Mouse (Mus musculus) lung, embryonic 14.5 days (tissue): Measurements from ENCODE around the gene Spcs3. TPM values are rescaled to one million over a fixed set of nuclear protein-coding genes. Genes with fewer than 3 reads are reported as not detected.

Experiments used
- ATAC-seq: fragments of 200-750 bp; cut with Nextera tagmentation; 2 replicates; pipeline ENCODE4 v1.8.0; 2017; ENCODE audit warnings: mild to moderate bottlenecking, moderate TSS enrichment, moderate library complexity; ENCODE audit not compliant: insufficient read depth
- DNase-seq: peaks from one replicate; pipeline ENCODE4 v3.0.0-alpha.2; 2015
- H3K27ac ChIP-seq: fragments of 300-500 bp; sonication (generic); 2 replicates; pipeline ENCODE4 v1.5.1; 2014; ENCODE audit warnings: low read depth, mild to moderate bottlenecking, moderate library complexity
- H3K27me3 ChIP-seq: fragments of 300-500 bp; sonication (generic); 2 replicates; pipeline ENCODE4 v1.6.1; 2014; ENCODE audit warnings: low read length, control low read depth; ENCODE audit not compliant: insufficient read depth
- H3K36me3 ChIP-seq: fragments of 300-500 bp; sonication (generic); 2 replicates; pipeline ENCODE4 v1.6.1; 2014; ENCODE audit warnings: control low read depth; ENCODE audit not compliant: insufficient read depth
- H3K4me1 ChIP-seq: fragments of 300-500 bp; sonication (generic); 2 replicates; pipeline ENCODE4 v1.6.1; 2014; ENCODE audit warnings: antibody characterized with exemption, control low read depth; ENCODE audit not compliant: insufficient read depth
- H3K4me2 ChIP-seq: fragments of 300-500 bp; sonication (generic); 2 replicates; pipeline ENCODE4 v1.6.1; 2014; ENCODE audit warnings: mild to moderate bottlenecking
- H3K4me3 ChIP-seq: fragments of 300-500 bp; sonication (generic); 2 replicates; pipeline ENCODE4 v1.5.1; 2014; ENCODE audit warnings: low read depth, low read length
- H3K9ac ChIP-seq: fragments of 300-500 bp; sonication (generic); 2 replicates; pipeline ENCODE4 v1.6.1; 2014
- H3K9me3 ChIP-seq: fragments of 300-500 bp; sonication (generic); 2 replicates; pipeline ENCODE4 v1.6.1; 2016; ENCODE audit warnings: low read depth, low read length, control low read depth
- CTCF ChIP-seq: IDR thresholded peaks from 2 replicates; pipeline ENCODE4 v1.5.1; 2016; ENCODE audit warnings: antibody characterized with exemption, low read depth
- WGBS: fragments of 180-500 bp; shearing (Covaris S2); extraction: QIAGEN DNeasy Blood & Tissue Kit; methylation state at CpG from one replicate; pipeline ENCODE4 v1.1.7; 2014; 5-methylcytosine and 5-hydroxymethylcytosine counted together
- polyA plus RNA-seq: library from polyadenylated mRNA; unstranded; fragments of >200 nt; fragmentation: Nextera tagmentation; extraction: Ambion mirVana; gene quantifications from 2 replicates; pipeline ENCODE4 v1.2.1, GENCODE M21; 2014

Spcs3 gene
- polyA plus RNA-seq, 1 experiment from 2014 or later: 87.8 TPM

DNA sequence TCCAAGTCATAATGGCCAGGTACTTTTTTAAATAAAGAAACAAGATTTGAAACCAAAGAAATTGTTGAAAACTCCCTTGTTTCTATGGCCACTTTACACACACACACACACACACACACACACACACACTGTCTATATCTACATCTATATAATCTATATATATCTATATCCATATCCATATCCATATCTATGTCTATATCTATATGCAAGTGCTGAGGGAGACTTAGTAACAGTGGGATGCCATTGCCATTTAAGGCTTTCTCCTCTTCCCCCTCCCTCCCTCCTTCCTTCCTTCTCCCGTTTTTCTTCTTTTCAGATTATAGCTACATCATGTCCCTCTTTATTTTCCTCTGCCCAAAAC lies 21.7 kb downstream of the Spcs3 start:
- 11% methylated on average over 1 of the region's 1 CpGs for WGBS
- H3K36me3 ChIP-seq: no peaks in the 10 kb centered on the region
- no peak for TF ChIP-seq CTCF
- no peak overlapping the region for H3K27ac ChIP-seq
- H3K27me3 ChIP-seq: no peaks in the 10 kb centered on the region
- ATAC-seq (no peak), DNase-seq (no peak)
- H3K4me1 ChIP-seq: no peaks in the 10 kb centered on the region
- H3K9ac ChIP-seq: no peak overlapping the region
- no peaks in the 10 kb centered on the region for H3K9me3 ChIP-seq
- H3K4me2 ChIP-seq: no peak overlapping the region
- H3K4me3 ChIP-seq: no peak overlapping the region

- DNase-seq (peak; percentile 94), ATAC-seq (peak; percentile 37; the same call in 1 of the 2 replicates)
- Histone ChIP-seq H3K27ac (no peak overlapping the region), H3K4me2 (no peak overlapping the region), H3K9ac (no peak overlapping the region), H3K36me3 (no peaks in the 10 kb centered on the region), H3K27me3 (no peaks in the 10 kb centered on the region), H3K9me3 (no peaks in the 10 kb centered on the region), H3K4me1 (no peaks in the 10 kb centered on the region), H3K4me3 (no peak overlapping the region)
- TF ChIP-seq CTCF: peak; percentile 88
- 29% methylated on average over 6 of the region's 6 CpGs for WGBS
These were observed 22.2 kb downstream of the Spcs3 start for GRCm38 (mm10) chr8:54507428-54508095.

DNA sequence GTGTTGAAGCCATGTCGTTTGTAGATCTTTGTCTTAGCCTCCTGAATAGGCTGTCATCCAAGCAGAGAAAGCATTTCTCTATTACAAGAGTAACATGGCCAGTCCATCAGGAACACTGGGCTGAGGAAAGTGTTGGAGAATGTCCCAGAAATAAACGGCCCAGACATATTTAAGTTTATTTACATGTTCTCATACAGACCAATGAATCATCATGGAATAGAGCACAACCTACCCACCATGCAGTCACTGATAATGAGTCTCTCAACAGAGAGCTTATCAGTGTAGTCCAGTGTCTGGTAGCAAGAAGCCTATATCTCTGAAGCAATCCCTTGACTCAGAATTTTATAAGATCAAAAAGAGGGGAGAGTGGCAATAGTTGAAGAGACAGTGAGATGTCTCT lies 24.7 kb downstream of the Spcs3 start:
- no peak for TF ChIP-seq CTCF
- peak; percentile 69; the same call in 1 of the 2 replicates for ATAC-seq

DNA sequence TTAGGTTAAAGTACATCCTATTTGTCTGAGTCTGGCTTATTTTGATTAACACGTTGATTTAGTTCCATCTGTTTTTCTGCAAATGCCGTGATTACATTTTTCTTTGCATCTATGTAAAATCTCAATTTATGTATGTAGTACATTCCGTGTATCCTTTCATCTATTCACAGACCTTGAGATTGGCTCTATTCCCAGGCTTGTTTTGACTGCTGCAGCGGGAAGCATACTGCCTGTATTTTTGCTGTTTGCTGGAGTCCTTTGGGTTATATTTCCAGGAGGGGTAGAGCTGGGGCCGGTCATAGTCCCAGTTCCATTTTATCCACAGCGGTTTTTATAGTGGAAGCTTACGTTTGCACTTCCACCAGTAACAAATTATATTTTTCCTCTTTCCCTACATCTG lies 26.7 kb downstream of the Spcs3 start:
- H3K9ac ChIP-seq: no peak overlapping the region
- H3K27ac ChIP-seq: no peak overlapping the region
- no peak for ATAC-seq
- no peak overlapping the region for H3K4me3 ChIP-seq
- no peaks in the 10 kb centered on the region for H3K27me3 ChIP-seq
- peak; percentile 53 for DNase-seq
- no peak for TF ChIP-seq CTCF
- H3K36me3 ChIP-seq: no peaks in the 10 kb centered on the region
- WGBS: 53% methylated on average over 7 of the region's 7 CpGs
- H3K9me3 ChIP-seq: no peaks in the 10 kb centered on the region
- H3K4me2 ChIP-seq: no peak overlapping the region
- H3K4me1 ChIP-seq: no peaks in the 10 kb centered on the region

More for the DNA sequence above, 24.7 kb downstream of the Spcs3 start:
- Histone ChIP-seq H3K36me3 (no peaks in the 10 kb centered on the region), H3K27me3 (no peaks in the 10 kb centered on the region), H3K27ac (no peak overlapping the region), H3K9ac (no peak overlapping the region), H3K4me2 (no peak overlapping the region), H3K4me3 (no peak overlapping the region), H3K9me3 (no peaks in the 10 kb centered on the region), H3K4me1 (no peaks in the 10 kb centered on the region)
- DNase-seq: peak; percentile 67
- 34% methylated on average over 2 of the region's 2 CpGs for WGBS

DNA sequence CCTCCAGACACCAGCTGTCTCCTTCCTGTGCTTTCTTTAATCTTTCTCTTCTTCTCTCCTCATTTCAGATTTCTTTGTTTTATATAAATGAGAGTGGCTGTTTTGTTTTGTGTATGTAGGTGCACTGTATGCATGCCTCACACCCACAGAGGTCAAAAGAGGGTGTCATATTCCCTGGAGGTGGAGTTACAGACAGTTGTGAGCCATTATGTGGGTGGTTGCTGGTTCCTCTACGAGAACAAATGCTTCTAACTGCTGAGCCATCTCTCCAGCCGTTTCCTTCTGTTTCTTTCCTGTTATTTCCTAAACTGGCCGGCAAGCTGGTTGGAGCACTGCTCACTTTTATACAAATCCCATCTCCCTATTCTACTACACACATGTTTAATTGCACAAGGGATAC lies 35.9 kb downstream of the Spcs3 start:
- no peak for TF ChIP-seq CTCF
- 49% methylated on average over 3 of the region's 3 CpGs for WGBS
- Histone ChIP-seq H3K9me3 (no peaks in the 10 kb centered on the region), H3K9ac (no peak overlapping the region), H3K4me1 (no peaks in the 10 kb centered on the region), H3K4me2 (no peak overlapping the region), H3K4me3 (no peak overlapping the region), H3K36me3 (no peaks in the 10 kb centered on the region), H3K27me3 (no peaks in the 10 kb centered on the region), H3K27ac (no peak overlapping the region)
- ATAC-seq (no peak), DNase-seq (no peak)

DNA sequence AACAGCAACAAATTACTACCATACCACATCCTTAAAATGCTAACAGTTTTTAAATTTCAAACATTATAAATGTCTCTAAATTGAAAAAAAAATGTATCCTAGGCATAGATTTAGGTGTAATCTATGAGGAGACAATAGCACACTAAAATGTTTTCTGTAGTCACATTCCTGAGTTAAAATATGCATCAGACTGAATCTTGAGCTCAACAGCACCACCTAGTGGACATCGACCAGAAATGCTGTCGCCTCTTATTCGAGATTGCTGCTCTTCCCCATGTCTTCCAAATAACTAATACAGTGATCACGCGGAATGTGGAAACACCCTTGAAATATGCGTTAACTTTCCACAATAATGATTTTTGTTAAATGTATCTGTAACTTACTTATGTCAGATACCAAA lies 36.7 kb downstream of the Spcs3 start:
- Histone ChIP-seq H3K27ac (no peak overlapping the region), H3K4me3 (no peak overlapping the region), H3K9me3 (no peaks in the 10 kb centered on the region), H3K9ac (no peak overlapping the region), H3K36me3 (no peaks in the 10 kb centered on the region), H3K27me3 (no peaks in the 10 kb centered on the region), H3K4me2 (no peak overlapping the region), H3K4me1 (no peaks in the 10 kb centered on the region)
- 9% methylated on average over 6 of the region's 6 CpGs for WGBS
- ATAC-seq (0 out of 2 replicates have a peak, but pooled peaks have one; percentile 32), DNase-seq (peak; percentile 93)
- TF ChIP-seq CTCF: peak; percentile 88

- DNase-seq (no peak), ATAC-seq (peak; percentile 31; the same call in 1 of the 2 replicates)
- no peak overlapping the region for H3K4me2 ChIP-seq
- H3K36me3 ChIP-seq: no peaks in the 10 kb centered on the region
- no peak overlapping the region for H3K27ac ChIP-seq
- no peak for TF ChIP-seq CTCF
- no peaks in the 10 kb centered on the region for H3K4me1 ChIP-seq
- no peaks in the 10 kb centered on the region for H3K27me3 ChIP-seq
- WGBS: 65% methylated on average over 4 of the region's 4 CpGs
- no peak overlapping the region for H3K4me3 ChIP-seq
- H3K9me3 ChIP-seq: no peaks in the 10 kb centered on the region
- H3K9ac ChIP-seq: no peak overlapping the region
These were observed 37.9 kb downstream of the Spcs3 start for GRCm38 (mm10) chr8:54491934-54492333.
